Mouse (Mus musculus) limb, embryonic 11.5 days (tissue): ENCODE data around the gene Gm45716. TPM values are rescaled to one million over a fixed set of nuclear protein-coding genes. Genes with fewer than 3 reads are reported as not detected.

Experiments
- ATAC-seq: fragments of 200-750 bp; cut with Nextera tagmentation; 2 replicates; pipeline ENCODE4 v1.8.0; 2017; ENCODE audit warnings: low read depth; ENCODE audit not compliant: insufficient number of reproducible peaks, low FRiP score, low TSS enrichment
- DNase-seq: peaks from one replicate; pipeline ENCODE4 v3.0.0-alpha.2; 2015; ENCODE audit warnings: low spot score
- H3K27ac ChIP-seq: fragments of 300-500 bp; sonication (generic); replicated peaks from 2 replicates; pipeline ENCODE4 v1.5.1; 2014; ENCODE audit warnings: low read depth, mild to moderate bottlenecking, low read length
- H3K27me3 ChIP-seq: fragments of 300-500 bp; sonication (generic); 2 replicates; pipeline ENCODE4 v1.6.1; 2014; ENCODE audit warnings: mild to moderate bottlenecking, low read length, mixed read lengths; ENCODE audit not compliant: control insufficient read depth, insufficient read depth
- H3K36me3 ChIP-seq: fragments of 300-500 bp; sonication (generic); 2 replicates; pipeline ENCODE4 v1.6.1; 2014; ENCODE audit warnings: mild to moderate bottlenecking, low read length, moderate library complexity, mixed read lengths; ENCODE audit not compliant: control insufficient read depth, insufficient read depth
- H3K4me1 ChIP-seq: fragments of 300-500 bp; sonication (generic); 2 replicates; pipeline ENCODE4 v1.6.1; 2014; ENCODE audit warnings: low read length, mixed read lengths; ENCODE audit not compliant: control insufficient read depth, insufficient read depth
- H3K4me2 ChIP-seq: fragments of 300-500 bp; sonication (generic); 2 replicates; pipeline ENCODE4 v1.6.1; 2014; ENCODE audit warnings: low read depth, mild to moderate bottlenecking, moderate library complexity; ENCODE audit not compliant: severe bottlenecking
- H3K4me3 ChIP-seq: fragments of 300-500 bp; sonication (generic); 2 replicates; pipeline ENCODE4 v1.5.1; 2014; ENCODE audit warnings: low read depth, low read length
- H3K9ac ChIP-seq: fragments of 300-500 bp; sonication (generic); 2 replicates; pipeline ENCODE4 v1.6.1; 2014; ENCODE audit warnings: mild to moderate bottlenecking, low read length
- H3K9me3 ChIP-seq: fragments of 300-500 bp; sonication (generic); 2 replicates; pipeline ENCODE4 v1.6.1; 2016; ENCODE audit warnings: low read length; ENCODE audit not compliant: control insufficient read depth
- WGBS: fragments of 180-500 bp; shearing (Covaris S2); extraction: QIAGEN DNeasy Blood & Tissue Kit; methylation state at CpG from one replicate; pipeline ENCODE4 v1.1.7; 2014; 5-methylcytosine and 5-hydroxymethylcytosine counted together
- polyA plus RNA-seq: library from polyadenylated mRNA; unstranded; fragments of >200 nt; fragmentation: Nextera tagmentation; extraction: Ambion mirVana; gene quantifications from 2 replicates; pipeline ENCODE4 v1.2.1, GENCODE M21; 2014

Gene Gm45716
- polyA plus RNA-seq, 1 experiment from 2014 or later, result 10.4 TPM

- no peak overlapping the region for H3K4me3 ChIP-seq
- no peaks in the 10 kb centered on the region for H3K9me3 ChIP-seq
- H3K4me2 ChIP-seq, result no peak overlapping the region
- no peaks in the 10 kb centered on the region for H3K36me3 ChIP-seq
- H3K4me1 ChIP-seq, result no peaks in the 10 kb centered on the region
- DNase-seq (no peak), ATAC-seq (no peak)
- H3K27ac ChIP-seq, result no peak overlapping the region
- 82% methylated on average over 5 of the region's 5 CpGs for WGBS
- H3K9ac ChIP-seq, result no peak overlapping the region
- no peaks in the 10 kb centered on the region for H3K27me3 ChIP-seq
Observed at GRCm38 (mm10) chr11:90237616-90238015, 50.1 kb downstream of the Gm45716 start.

DNA sequence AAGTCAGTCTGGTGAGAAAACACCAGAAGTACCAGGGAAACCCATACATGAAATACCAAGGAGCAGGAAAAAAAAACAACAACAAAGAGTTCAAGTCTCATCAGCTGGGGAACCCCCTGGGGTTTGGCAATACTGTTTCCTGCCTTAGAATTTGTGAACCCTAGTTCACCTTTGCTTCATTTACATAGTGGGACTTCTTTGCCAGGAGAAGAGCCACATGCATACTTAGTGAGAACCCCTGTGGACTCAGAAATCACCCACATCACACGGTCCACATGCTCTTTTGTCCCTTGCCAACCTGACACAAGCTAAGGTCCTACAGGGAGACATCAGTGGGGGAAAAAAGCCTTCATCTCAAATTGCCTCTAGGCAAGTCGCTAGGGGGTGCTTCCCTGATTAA is 51.2 kb downstream of the Gm45716 start:
- H3K9me3 ChIP-seq, result no peaks in the 10 kb centered on the region
- no peak overlapping the region for H3K9ac ChIP-seq
- no peak overlapping the region for H3K4me3 ChIP-seq
- no peak overlapping the region for H3K27ac ChIP-seq
- H3K27me3 ChIP-seq, result no peaks in the 10 kb centered on the region
- H3K4me1 ChIP-seq, result no peaks in the 10 kb centered on the region
- WGBS, result 36% methylated on average over 2 of the region's 2 CpGs
- H3K36me3 ChIP-seq, result no peaks in the 10 kb centered on the region
- H3K4me2 ChIP-seq, result no peak overlapping the region
- DNase-seq (no peak), ATAC-seq (no peak)

GRCm38 (mm10) chr11:90240652-90241330 is 53.3 kb downstream of the Gm45716 start:
- H3K9ac ChIP-seq, result no peak overlapping the region
- H3K27me3 ChIP-seq, result no peaks in the 10 kb centered on the region
- H3K36me3 ChIP-seq, result no peaks in the 10 kb centered on the region
- no peak for DNase-seq
- no peak overlapping the region for H3K27ac ChIP-seq
- 11% methylated on average over 6 of the region's 6 CpGs for WGBS
- ATAC-seq, result no peak
- H3K4me3 ChIP-seq, result no peak overlapping the region
- no peak overlapping the region for H3K4me2 ChIP-seq
- H3K4me1 ChIP-seq, result no peaks in the 10 kb centered on the region
- H3K9me3 ChIP-seq, result no peaks in the 10 kb centered on the region

DNA sequence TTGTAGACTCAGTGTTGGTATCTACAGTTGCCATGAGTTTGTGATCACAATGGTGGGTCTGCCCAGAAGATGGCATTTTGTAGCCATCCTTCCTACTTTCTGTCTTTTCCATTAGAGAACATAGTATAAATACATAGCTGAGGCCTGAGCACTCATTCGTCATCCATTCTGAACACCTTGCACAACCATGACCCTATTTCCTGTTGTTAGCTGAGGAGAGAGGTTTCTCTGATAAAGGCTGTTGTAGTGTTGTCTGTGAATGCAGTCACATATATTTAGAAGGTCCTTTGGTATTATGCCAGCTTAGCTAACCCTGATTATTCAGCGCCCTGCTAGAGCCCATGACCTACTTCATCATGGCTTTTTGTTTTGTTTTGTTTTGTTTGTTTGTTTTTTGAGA is 54.4 kb downstream of the Gm45716 start:
- DNase-seq (no peak), ATAC-seq (no peak)
- H3K4me3 ChIP-seq, result no peak overlapping the region
- no peak overlapping the region for H3K9ac ChIP-seq
- no peak overlapping the region for H3K27ac ChIP-seq
- H3K4me1 ChIP-seq, result no peaks in the 10 kb centered on the region
- H3K9me3 ChIP-seq, result no peaks in the 10 kb centered on the region
- no peaks in the 10 kb centered on the region for H3K36me3 ChIP-seq
- no peak overlapping the region for H3K4me2 ChIP-seq
- WGBS, result 93% methylated on average over 2 of the region's 2 CpGs
- H3K27me3 ChIP-seq, result no peaks in the 10 kb centered on the region

DNA sequence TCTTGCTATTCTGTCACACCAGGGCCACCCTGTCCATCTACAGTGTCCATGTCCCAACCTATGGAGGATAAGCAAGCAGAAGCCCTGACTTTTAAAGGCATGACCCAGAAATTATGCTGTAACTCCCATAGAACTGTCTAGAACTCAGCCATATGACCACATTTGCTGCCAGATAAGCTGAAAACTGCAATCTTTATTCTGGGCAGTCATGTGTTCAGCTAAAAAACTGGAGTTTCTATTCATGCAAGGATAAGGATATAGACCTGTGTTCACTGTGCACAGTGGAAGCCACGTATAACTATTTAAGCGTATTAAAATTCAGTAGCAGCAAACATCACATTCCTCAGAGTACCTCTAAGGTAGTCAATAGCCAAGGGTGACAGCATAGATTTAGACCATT is 55.8 kb downstream of the Gm45716 start:
- no peak for DNase-seq
- ATAC-seq, result no peak
- H3K27ac ChIP-seq, result no peak overlapping the region
- no peak overlapping the region for H3K4me3 ChIP-seq
- WGBS, result 100% methylated on average over 2 of the region's 2 CpGs
- H3K4me1 ChIP-seq, result no peaks in the 10 kb centered on the region
- H3K27me3 ChIP-seq, result no peaks in the 10 kb centered on the region
- H3K4me2 ChIP-seq, result no peak overlapping the region
- H3K9me3 ChIP-seq, result no peaks in the 10 kb centered on the region
- no peak overlapping the region for H3K9ac ChIP-seq
- no peaks in the 10 kb centered on the region for H3K36me3 ChIP-seq

DNA sequence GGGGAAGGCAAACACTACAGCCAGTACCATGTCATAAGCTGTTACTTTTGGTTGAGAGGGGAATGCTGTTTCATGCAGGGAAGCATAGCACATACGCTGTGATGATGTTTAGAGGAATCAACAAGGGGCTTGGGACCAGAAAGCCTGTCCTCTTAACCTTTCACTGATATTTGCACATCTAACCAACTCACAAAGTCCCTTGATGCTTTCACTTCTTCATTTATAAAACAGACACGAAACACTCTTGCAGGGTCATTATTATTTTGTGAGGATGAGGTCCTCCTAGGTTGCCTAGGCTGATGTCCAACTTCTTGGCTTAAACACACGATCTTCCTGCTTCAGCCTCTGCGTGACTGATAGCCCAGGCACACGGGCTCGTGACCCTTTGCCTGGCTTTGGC is 58.1 kb downstream of the Gm45716 start:
- no peak for DNase-seq
- Histone ChIP-seq H3K27ac (no peak overlapping the region), H3K27me3 (no peaks in the 10 kb centered on the region), H3K4me2 (no peak overlapping the region), H3K9me3 (no peaks in the 10 kb centered on the region), H3K4me1 (no peaks in the 10 kb centered on the region), H3K9ac (no peak overlapping the region), H3K36me3 (no peaks in the 10 kb centered on the region), H3K4me3 (no peak overlapping the region)
- no peak for ATAC-seq
- 88% methylated on average over 6 of the region's 6 CpGs for WGBS

GRCm38 (mm10) chr11:90246676-90247075 is 59.2 kb downstream of the Gm45716 start:
- DNase-seq (no peak), ATAC-seq (no peak)
- no peak overlapping the region for H3K27ac ChIP-seq
- no peaks in the 10 kb centered on the region for H3K36me3 ChIP-seq
- H3K9ac ChIP-seq, result no peak overlapping the region
- H3K9me3 ChIP-seq, result no peaks in the 10 kb centered on the region
- WGBS, result 83% methylated on average over 4 of the region's 4 CpGs
- no peaks in the 10 kb centered on the region for H3K27me3 ChIP-seq
- H3K4me1 ChIP-seq, result no peaks in the 10 kb centered on the region
- H3K4me3 ChIP-seq, result no peak overlapping the region
- H3K4me2 ChIP-seq, result no peak overlapping the region

DNA sequence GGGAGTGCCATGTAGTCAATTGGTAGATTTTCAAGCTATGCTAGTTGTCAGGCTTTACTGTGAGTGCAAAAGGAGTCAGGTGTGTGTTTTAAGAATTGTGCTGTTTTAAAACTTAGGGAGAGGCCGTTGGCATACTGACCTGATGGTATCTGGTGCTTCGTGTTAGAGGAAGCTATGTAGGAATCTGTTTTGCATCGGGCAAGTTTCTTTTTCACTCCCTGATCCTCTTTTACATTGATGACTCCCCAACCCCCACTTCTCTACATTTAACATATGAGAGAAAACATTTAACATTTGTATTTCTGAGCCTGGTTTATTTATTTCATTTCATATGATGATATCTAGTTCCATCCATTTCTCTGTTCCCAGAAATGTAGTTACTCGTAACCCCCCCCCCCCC is 60.3 kb downstream of the Gm45716 start:
- ATAC-seq (no peak), DNase-seq (no peak)
- no peaks in the 10 kb centered on the region for H3K27me3 ChIP-seq
- H3K4me1 ChIP-seq, result no peaks in the 10 kb centered on the region
- WGBS, result 62% methylated on average over 4 of the region's 4 CpGs
- no peak overlapping the region for H3K9ac ChIP-seq
- H3K4me3 ChIP-seq, result no peak overlapping the region
- no peak overlapping the region for H3K27ac ChIP-seq
- no peaks in the 10 kb centered on the region for H3K9me3 ChIP-seq
- H3K4me2 ChIP-seq, result no peak overlapping the region
- no peaks in the 10 kb centered on the region for H3K36me3 ChIP-seq
